Mouse (Mus musculus): ENCODE measurements around the gene Tsc22d1. TPM values are rescaled to one million over a fixed set of nuclear protein-coding genes. Genes with fewer than 3 reads are reported as not detected.

Gene Tsc22d1
- polyA plus RNA-seq (2014; fragmentation: Illumina TruSeq; extraction: RNeasy Lipid Tissue Mini Kit (QIAGEN cat#74804); ENCODE audit: low replicate concordance), result 598 TPM

DNA sequence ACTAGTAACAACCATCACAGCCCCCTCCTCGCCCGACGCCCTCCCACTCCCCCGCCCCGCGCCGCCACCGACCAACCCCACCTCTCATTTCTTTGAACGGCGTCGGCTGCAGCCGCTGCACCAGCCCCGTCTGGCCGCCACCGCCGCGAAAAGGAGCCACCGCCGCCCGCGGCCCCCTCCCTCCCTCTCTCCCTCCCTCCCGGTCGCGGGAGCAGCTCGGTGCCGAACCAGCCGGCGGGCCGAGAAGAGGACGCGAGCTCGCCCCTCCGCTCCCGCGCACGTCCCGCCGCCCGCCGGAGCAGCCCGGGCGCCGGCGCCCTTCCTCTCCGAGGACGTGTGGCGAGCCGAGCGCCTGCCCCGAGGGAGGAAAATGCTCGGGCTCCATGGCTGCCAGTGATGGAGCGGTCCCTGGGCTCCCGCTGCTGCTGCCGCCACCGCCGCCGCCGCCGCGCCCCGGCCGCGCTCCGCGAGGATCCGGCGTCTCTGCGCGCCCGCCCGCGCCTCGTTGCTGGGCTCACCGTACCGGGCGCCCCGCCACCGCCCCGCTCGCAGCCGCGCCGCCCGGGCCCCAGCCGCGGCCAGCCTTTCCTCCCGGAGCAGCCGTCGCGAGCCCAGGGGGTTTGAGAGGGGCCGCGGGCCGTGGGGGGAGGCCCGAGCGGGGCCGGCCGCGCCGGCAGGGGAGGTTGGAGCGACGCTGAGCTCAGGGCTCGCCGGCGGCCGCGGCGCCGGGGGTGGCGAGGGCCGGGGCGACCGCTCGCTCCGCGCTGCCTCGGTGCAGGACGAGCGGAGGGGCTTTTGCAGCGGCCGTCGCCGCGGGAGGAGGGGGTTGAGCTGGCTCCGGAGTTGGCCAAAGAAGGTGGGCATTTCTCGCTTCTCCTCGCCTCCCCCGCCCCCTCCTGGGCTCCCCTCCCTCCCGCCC lies at the start of gene Tsc22d1:
TSS of gene Tsc22d1 (plus strand) at position 100 of the 919 bp plus-strand sequence.

DNA sequence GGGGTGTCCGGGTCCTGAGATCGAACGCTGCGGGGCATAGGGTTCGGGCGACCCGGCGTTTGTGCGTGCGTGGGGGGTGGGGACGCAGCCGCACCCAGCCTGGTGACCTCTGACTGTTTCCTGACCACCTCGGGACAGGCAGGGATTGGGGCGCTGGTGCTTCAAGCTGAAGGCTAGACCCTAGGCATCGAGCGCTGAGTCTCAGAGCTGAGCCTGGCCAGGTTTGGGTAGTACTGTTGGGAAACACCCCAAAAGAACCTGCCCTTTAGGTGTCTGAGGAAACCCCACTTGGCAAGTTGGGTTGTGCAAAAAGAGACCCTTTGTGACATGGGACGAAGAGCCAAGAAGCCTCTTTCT lies 142.1 kb downstream of the Tsc22d1 start, which contains the start of gene Serp2:
TSS of gene Serp2 (minus strand) at position 38 of the 357 bp plus-strand sequence.

Other genes with a start within 250 kb of the Tsc22d1 start
- 1.2 TPM for gene Serp2, start 141.9 kb downstream of the Tsc22d1 start, polyA plus RNA-seq (2014; fragmentation: Illumina TruSeq; extraction: RNeasy Lipid Tissue Mini Kit (QIAGEN cat#74804); ENCODE audit: low replicate concordance)